Comparison of ENCODE assay signal across 8 mouse cellular contexts in genomic region chr17:24513609-24514008, GRCm38 (mm10). TPM values are rescaled to one million over a fixed set of nuclear protein-coding genes. Genes with fewer than 3 reads are reported as not detected.
DNase-seq lines count a peak whose midpoint lies in the region; ATAC-seq and TF ChIP-seq lines count a peak whose summit lies in the region.

No protein-coding gene starts in this region.

- peaks cover 78% of the 10 kb centered on the region for H3K36me3 ChIP-seq in forebrain, embryonic 15.5 days
- H3K36me3 ChIP-seq in intestine, embryonic 14.5 days (ENCODE audit: control insufficient read depth, insufficient read depth, low read length): peaks cover 93% of the 10 kb centered on the region
- peaks cover 91% of the 10 kb centered on the region for H3K36me3 ChIP-seq in midbrain, embryonic 14.5 days (ENCODE audit: control insufficient read depth, insufficient read depth, low read length)

- no peak overlapping the region for H3K27ac ChIP-seq in bone marrow, adult 2 months (ENCODE audit: control insufficient read depth, insufficient read depth, low read depth, low read length, poor library complexity)
- no peak overlapping the region for H3K27ac ChIP-seq in forebrain, embryonic 15.5 days (replicated peaks)
- H3K27ac ChIP-seq in intestine, embryonic 14.5 days (ENCODE audit: low read depth): no peak overlapping the region
- no peak overlapping the region for H3K27ac ChIP-seq in midbrain, embryonic 14.5 days (replicated peaks; ENCODE audit: low read depth, low read length)

- TF ChIP-seq CTCF in bone marrow, adult 2 months (IDR thresholded peaks at IDR 0.05; ENCODE audit: control insufficient read depth, insufficient read depth, low read length): peak; percentile 43; the same call in 1 of the 2 replicates

- no peak overlapping the region for H3K4me2 ChIP-seq in forebrain, embryonic 15.5 days (replicated peaks)
- H3K4me2 ChIP-seq in intestine, embryonic 14.5 days (ENCODE audit: low read length): no peak overlapping the region
- H3K4me2 ChIP-seq in midbrain, embryonic 14.5 days (ENCODE audit: low read length): no peak overlapping the region

- no peak for TF ChIP-seq POLR2A in bone marrow, adult 2 months (IDR thresholded peaks at IDR 0.05; ENCODE audit: borderline replicate concordance, control insufficient read depth, low read depth, low read length)

- H3K9me3 ChIP-seq in forebrain, embryonic 15.5 days: no peaks in the 10 kb centered on the region
- H3K9me3 ChIP-seq in intestine, embryonic 14.5 days (ENCODE audit: control insufficient read depth, low read length): no peaks in the 10 kb centered on the region
- H3K9me3 ChIP-seq in midbrain, embryonic 14.5 days (ENCODE audit: control insufficient read depth, low read length): no peaks in the 10 kb centered on the region

- H3K27me3 ChIP-seq in forebrain, embryonic 15.5 days: no peaks in the 10 kb centered on the region
- H3K27me3 ChIP-seq in intestine, embryonic 14.5 days (replicated peaks; ENCODE audit: control insufficient read depth, insufficient read depth, low read length): no peaks in the 10 kb centered on the region
- H3K27me3 ChIP-seq in midbrain, embryonic 14.5 days (ENCODE audit: control insufficient read depth, insufficient read depth, low read length): no peaks in the 10 kb centered on the region

- H3K9ac ChIP-seq in forebrain, embryonic 15.5 days (replicated peaks): no peak overlapping the region
- H3K9ac ChIP-seq in intestine, embryonic 14.5 days (ENCODE audit: low read length): no peak overlapping the region
- no peak overlapping the region for H3K9ac ChIP-seq in midbrain, embryonic 14.5 days (replicated peaks; ENCODE audit: low read length)

- H3K4me1 ChIP-seq in bone marrow, adult 2 months (ENCODE audit: control insufficient read depth, insufficient read depth, low read length): no peaks in the 10 kb centered on the region
- H3K4me1 ChIP-seq in forebrain, embryonic 15.5 days: no peaks in the 10 kb centered on the region
- no peaks in the 10 kb centered on the region for H3K4me1 ChIP-seq in intestine, embryonic 14.5 days (replicated peaks; ENCODE audit: control insufficient read depth, insufficient read depth, low read length)
- no peaks in the 10 kb centered on the region for H3K4me1 ChIP-seq in midbrain, embryonic 14.5 days (ENCODE audit: control insufficient read depth, insufficient read depth, low read length)

- peak; percentile 53 for DNase-seq in gastrocnemius, postnatal 10 days
- DNase-seq in gastrocnemius, postnatal 25 days: no peak
- DNase-seq in intestine, embryonic 14.5 days (ENCODE audit: low spot score): peak; percentile 75
- DNase-seq in left cerebral cortex, postnatal 4 days: peak; percentile 69
- DNase-seq in midbrain, embryonic 14.5 days: peak; percentile 83
- DNase-seq in T-cell, adult 2 months (ENCODE audit: low spot score): no peak

- ATAC-seq in forebrain, embryonic 15.5 days (replicated peaks): peak; percentile 62
- ATAC-seq in intestine, embryonic 14.5 days (replicated peaks; ENCODE audit: low FRiP score, low TSS enrichment, low read depth): peak; percentile 57; the same call in 1 of the 2 replicates
- peak; percentile 60; the same call in 1 of the 2 replicates for ATAC-seq in midbrain, embryonic 14.5 days (ENCODE audit: low FRiP score, low TSS enrichment)

- WGBS in bone marrow, adult 2 months: 60% methylated on average over 5 of the region's 5 CpGs
- 49% methylated on average over 5 of the region's 5 CpGs for WGBS in forebrain, embryonic 15.5 days
- 50% methylated on average over 5 of the region's 5 CpGs for WGBS in intestine, embryonic 14.5 days
- 53% methylated on average over 5 of the region's 5 CpGs for WGBS in midbrain, embryonic 14.5 days

- no peak overlapping the region for H3K4me3 ChIP-seq in bone marrow, adult 2 months (replicated peaks; ENCODE audit: control insufficient read depth, low read depth, low read length)
- H3K4me3 ChIP-seq in forebrain, embryonic 15.5 days: no peak overlapping the region
- H3K4me3 ChIP-seq in intestine, embryonic 14.5 days (ENCODE audit: low read depth, low read length): no peak overlapping the region
- H3K4me3 ChIP-seq in midbrain, embryonic 14.5 days (replicated peaks; ENCODE audit: low read depth, low read length): no peak overlapping the region

- intact Hi-C loops in left cerebral cortex, postnatal 4 days (cut with DNase I): no loop called here

RNA-seq across cellular contexts. Expression of gene Traf7, which starts 14.1 kb away (rescaled TPM):
- total RNA-seq in gastrocnemius, postnatal 10 days (2021): 10 to 100 TPM; 47.2 to 60.9 TPM
- 10 to 100 TPM; 33.2 to 36.7 TPM for total RNA-seq in gastrocnemius, postnatal 25 days (2021)
- polyA plus RNA-seq in bone marrow, adult 2 months (2011; ENCODE audit: insufficient read depth, insufficient read length, low replicate concordance, missing spikeins): 79.2 and 108 TPM in 2 replicates
- 107 and 112 TPM in 2 replicates for polyA plus RNA-seq in forebrain, embryonic 15.5 days (2015; fragmentation: Nextera tagmentation; extraction: Ambion mirVana)
- 97.3 and 104 TPM in 2 replicates for polyA plus RNA-seq in intestine, embryonic 14.5 days (2014; fragmentation: Nextera tagmentation; extraction: Ambion mirVana)
- total RNA-seq in left cerebral cortex, postnatal 4 days (2021): 100 to 1,000 TPM; 166 to 172 TPM
- polyA plus RNA-seq in midbrain, embryonic 14.5 days (2014; fragmentation: Nextera tagmentation; extraction: Ambion mirVana): 86.2 and 90.8 TPM in 2 replicates

RNA-seq across cellular contexts. Expression of gene Rab26, which starts 20.4 kb away (rescaled TPM):
- total RNA-seq in gastrocnemius, postnatal 10 days (2021): under 1 TPM; 0.18 to 0.47 TPM
- total RNA-seq in gastrocnemius, postnatal 25 days (2021): under 1 TPM in 1 of 2 experiments, not detected in 1; 0.23 TPM
- polyA plus RNA-seq in bone marrow, adult 2 months (2011; ENCODE audit: insufficient read depth, insufficient read length, low replicate concordance, missing spikeins): not detected in 2 replicates
- polyA plus RNA-seq in forebrain, embryonic 15.5 days (2015; fragmentation: Nextera tagmentation; extraction: Ambion mirVana): 5.7 and 6.6 TPM in 2 replicates
- polyA plus RNA-seq in intestine, embryonic 14.5 days (2014; fragmentation: Nextera tagmentation; extraction: Ambion mirVana): 2.6 and 5.7 TPM in 2 replicates
- total RNA-seq in left cerebral cortex, postnatal 4 days (2021): 10 to 100 TPM; 12.2 to 12.5 TPM
- polyA plus RNA-seq in midbrain, embryonic 14.5 days (2014; fragmentation: Nextera tagmentation; extraction: Ambion mirVana): 4.9 and 6.5 TPM in 2 replicates

RNA-seq across cellular contexts. Expression of gene Caskin1, which starts 25.2 kb away (rescaled TPM):
- total RNA-seq in gastrocnemius, postnatal 10 days (2021): under 1 TPM; 0.56 to 0.68 TPM
- total RNA-seq in gastrocnemius, postnatal 25 days (2021): under 1 TPM; 0.10 to 0.11 TPM
- polyA plus RNA-seq in bone marrow, adult 2 months (2011; ENCODE audit: insufficient read depth, insufficient read length, low replicate concordance, missing spikeins): not detected in 2 replicates
- polyA plus RNA-seq in forebrain, embryonic 15.5 days (2015; fragmentation: Nextera tagmentation; extraction: Ambion mirVana): 25.6 and 26.4 TPM in 2 replicates
- polyA plus RNA-seq in intestine, embryonic 14.5 days (2014; fragmentation: Nextera tagmentation; extraction: Ambion mirVana): 2.1 and 2.8 TPM in 2 replicates
- 100 to 1,000 TPM; 158 to 180 TPM for total RNA-seq in left cerebral cortex, postnatal 4 days (2021)
- polyA plus RNA-seq in midbrain, embryonic 14.5 days (2014; fragmentation: Nextera tagmentation; extraction: Ambion mirVana): 34.8 and 37.5 TPM in 2 replicates

RNA-seq across cellular contexts. Expression of gene Mlst8, which starts 34.7 kb away (rescaled TPM):
- total RNA-seq in gastrocnemius, postnatal 10 days (2021): 10 to 100 TPM; 10.8 to 12.1 TPM
- 10 to 100 TPM; 10.5 to 11.7 TPM for total RNA-seq in gastrocnemius, postnatal 25 days (2021)
- 9.8 and 22.9 TPM in 2 replicates for polyA plus RNA-seq in bone marrow, adult 2 months (2011; ENCODE audit: insufficient read depth, insufficient read length, low replicate concordance, missing spikeins)
- polyA plus RNA-seq in forebrain, embryonic 15.5 days (2015; fragmentation: Nextera tagmentation; extraction: Ambion mirVana): 35.2 and 36.4 TPM in 2 replicates
- 32.3 and 32.7 TPM in 2 replicates for polyA plus RNA-seq in intestine, embryonic 14.5 days (2014; fragmentation: Nextera tagmentation; extraction: Ambion mirVana)
- 10 to 100 TPM; 33.4 to 39.1 TPM for total RNA-seq in left cerebral cortex, postnatal 4 days (2021)
- polyA plus RNA-seq in midbrain, embryonic 14.5 days (2014; fragmentation: Nextera tagmentation; extraction: Ambion mirVana): 36.2 and 43.0 TPM in 2 replicates

RNA-seq across cellular contexts. Expression of gene Pkd1, which starts 36.0 kb away (rescaled TPM):
- total RNA-seq in gastrocnemius, postnatal 10 days (2021): 10 to 100 TPM; 34.6 to 49.1 TPM
- 10 to 100 TPM; 20.2 to 21.1 TPM for total RNA-seq in gastrocnemius, postnatal 25 days (2021)
- 10.4 and 17.9 TPM in 2 replicates for polyA plus RNA-seq in bone marrow, adult 2 months (2011; ENCODE audit: insufficient read depth, insufficient read length, low replicate concordance, missing spikeins)
- polyA plus RNA-seq in forebrain, embryonic 15.5 days (2015; fragmentation: Nextera tagmentation; extraction: Ambion mirVana): 17.1 and 22.9 TPM in 2 replicates
- 26.8 and 28.4 TPM in 2 replicates for polyA plus RNA-seq in intestine, embryonic 14.5 days (2014; fragmentation: Nextera tagmentation; extraction: Ambion mirVana)
- total RNA-seq in left cerebral cortex, postnatal 4 days (2021): 10 to 100 TPM; 75.0 to 91.3 TPM
- polyA plus RNA-seq in midbrain, embryonic 14.5 days (2014; fragmentation: Nextera tagmentation; extraction: Ambion mirVana): 18.0 and 28.3 TPM in 2 replicates

Comparison
In these comparisons a context has a peak if more than half of its experiments do, and no peak if none do; other contexts are left out.
1. DNase-seq: peak in gastrocnemius, postnatal 10 days (single experiment), intestine, embryonic 14.5 days (single experiment), left cerebral cortex, postnatal 4 days (single experiment) and midbrain, embryonic 14.5 days (single experiment); none in gastrocnemius, postnatal 25 days (single experiment) and T-cell, adult 2 months (single experiment).
2. Peak in every context shown above with its lines, with median percentiles within 50 percentile points of each other: ATAC-seq.